Mouse (Mus musculus) liver, adult 2 months (tissue): Measurements from ENCODE around the gene Srl. TPM values are rescaled to one million over a fixed set of nuclear protein-coding genes. Genes with fewer than 3 reads are reported as not detected.
A peak's percentile ranks its signal among the peaks of the same experiment; 100 is the strongest.
"Not testable (repeated sequence)": the region's sequence is repeated elsewhere in the genome, so short reads cannot be mapped to it uniquely, and the experiment has no call there.

ENCODE experiments used
- DNase-seq: peaks from one replicate; pipeline ENCODE4 v3.0.0-alpha.2; 2011; ENCODE audit warnings: low read depth, low spot score; ENCODE audit errors: extremely low read depth
- H3K27ac ChIP-seq: fragments of 200-500 bp; replicated peaks from 2 replicates; pipeline ENCODE4 v1.5.1; 2012; ENCODE audit warnings: low read depth, mild to moderate bottlenecking, control low read depth, inconsistent platforms, low read length; ENCODE audit not compliant: insufficient read depth
- H3K27me3 ChIP-seq: fragments of 200-500 bp; 2 replicates; pipeline ENCODE4 v1.6.1; 2012; ENCODE audit warnings: mild to moderate bottlenecking, moderate library complexity, low read length, inconsistent platforms; ENCODE audit not compliant: control insufficient read depth, insufficient read depth
- H3K36me3 ChIP-seq: fragments of 200-500 bp; 2 replicates; pipeline ENCODE4 v1.6.1; 2012; ENCODE audit warnings: low read length, inconsistent platforms; ENCODE audit not compliant: control insufficient read depth, insufficient read depth
- H3K4me1 ChIP-seq: fragments of 200-500 bp; 2 replicates; pipeline ENCODE4 v1.6.1; 2011; ENCODE audit warnings: low read length; ENCODE audit not compliant: control insufficient read depth, insufficient read depth
- H3K4me3 ChIP-seq: fragments of 200-500 bp; 2 replicates; pipeline ENCODE4 v1.5.1; 2011; ENCODE audit warnings: low read depth, mild to moderate bottlenecking, control low read depth, low read length, moderate library complexity; ENCODE audit not compliant: insufficient read depth
- H3K79me2 ChIP-seq: fragments of 200-500 bp; 2 replicates; pipeline ENCODE4 v1.6.1; 2012; ENCODE audit warnings: inconsistent platforms, mild to moderate bottlenecking, low read length, moderate library complexity; ENCODE audit not compliant: control insufficient read depth, insufficient read depth
- H3K9ac ChIP-seq: fragments of 200-500 bp; 2 replicates; pipeline ENCODE4 v1.6.1; 2012; ENCODE audit warnings: low read depth, mild to moderate bottlenecking, control low read depth, inconsistent platforms, low read length
- CTCF ChIP-seq: fragments of 200-500 bp; IDR thresholded peaks from 2 replicates; pipeline ENCODE4 v1.5.1; 2011; ENCODE audit warnings: low read depth, low read length, control low read depth
- POLR2A ChIP-seq: fragments of 200-500 bp; IDR thresholded peaks from 2 replicates; pipeline ENCODE4 v1.6.1; 2011; ENCODE audit warnings: low read length, control low read depth; ENCODE audit not compliant: insufficient read depth; ENCODE audit errors: extremely low read depth
- WGBS: fragments of 180-500 bp; shearing (Covaris S2); methylation state at CpG from one replicate; pipeline ENCODE4 v1.1.7; 2018; 5-methylcytosine and 5-hydroxymethylcytosine counted together
- polyA plus RNA-seq: library from polyadenylated mRNA; depleted of rRNA; stranded (reverse); fragments of >200 nt; gene quantifications from 2 replicates; pipeline ENCODE4 v1.2.3, GENCODE M21; 2012
- total RNA-seq: library from RNA; depleted of rRNA; stranded (reverse); fragments of >200 nt; gene quantifications from 2 replicates; pipeline ENCODE4 v1.2.3, GENCODE M21; 2014

Gene Srl
- total and polyA plus RNA-seq, 2 experiments, result 0.50 to 2.1 TPM

DNA sequence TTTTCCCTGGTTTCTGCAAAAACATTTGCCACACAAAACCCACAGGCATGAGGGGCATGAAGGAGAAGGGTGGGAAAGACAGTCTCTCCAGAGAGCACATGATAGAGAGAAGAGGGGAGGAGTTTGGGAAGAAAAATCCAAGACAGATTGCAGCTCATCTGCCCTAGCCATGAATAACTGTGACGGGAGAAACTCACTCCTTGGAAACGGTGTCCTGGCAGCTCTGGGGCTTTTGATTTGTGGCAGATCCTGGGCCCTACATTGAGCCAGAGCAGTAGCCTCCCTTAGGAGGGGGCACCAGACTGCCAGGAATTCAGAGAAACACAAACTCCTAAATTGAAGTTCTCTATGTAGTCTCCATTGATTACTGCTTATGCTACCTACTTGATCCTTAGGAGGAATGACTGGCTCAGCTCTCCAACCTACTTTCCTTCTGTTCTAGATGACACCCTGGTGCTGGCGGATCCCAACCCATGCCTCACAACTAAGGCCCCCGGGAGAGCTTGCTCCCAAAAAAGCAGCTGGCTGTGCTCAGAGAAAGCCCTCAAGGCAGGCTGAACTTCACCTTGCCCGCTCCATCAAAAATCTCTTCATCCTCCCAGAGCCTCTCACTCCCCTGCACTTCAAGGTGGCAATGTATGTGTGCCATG, 60.9 kb downstream of the Srl start:
- peaks cover 7% of the 10 kb centered on the region for H3K4me1 ChIP-seq
- H3K4me3 ChIP-seq, result no peak overlapping the region
- no peaks in the 10 kb centered on the region for H3K27me3 ChIP-seq
- TF ChIP-seq CTCF (no peak), POLR2A (no peak)
- H3K79me2 ChIP-seq, result no peaks in the 10 kb centered on the region
- 91% methylated on average over 5 of the region's 5 CpGs for WGBS
- H3K36me3 ChIP-seq, result no peaks in the 10 kb centered on the region
- DNase-seq, result no peak
- H3K9ac ChIP-seq, result no peak overlapping the region
- H3K27ac ChIP-seq, result no peak overlapping the region

DNA sequence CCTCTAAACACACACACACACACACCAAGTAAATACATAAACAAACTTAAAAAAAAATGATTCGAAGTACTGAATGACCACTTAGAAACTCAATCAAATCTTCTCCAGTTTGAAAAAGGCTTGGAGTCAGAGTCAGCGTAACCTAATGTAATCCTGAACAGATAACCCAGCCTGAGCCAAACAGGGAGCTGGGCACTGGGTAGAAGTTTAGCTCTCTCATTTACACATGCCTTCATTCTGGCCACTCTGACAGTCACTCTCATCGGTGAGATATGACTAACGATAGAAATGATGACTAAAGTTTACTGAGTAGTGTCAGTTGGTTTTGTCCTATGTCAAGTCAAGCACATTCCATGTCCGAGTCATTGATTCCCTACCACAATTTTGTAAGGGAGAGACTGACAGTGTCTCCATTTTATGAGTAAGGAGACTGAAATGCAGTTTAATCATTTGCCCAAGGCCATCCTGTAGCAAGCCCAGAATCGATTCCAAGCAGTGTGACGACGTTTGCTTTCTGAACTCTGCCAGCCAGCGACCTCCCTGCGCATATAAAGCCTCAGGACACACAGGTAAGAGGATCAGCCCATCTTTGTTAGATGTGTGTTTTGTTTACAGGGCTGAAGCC, 63.9 kb downstream of the Srl start:
- Histone ChIP-seq H3K27ac (no peak overlapping the region; the same call in 1 of the 2 replicates), H3K4me3 (no peak overlapping the region), H3K27me3 (no peaks in the 10 kb centered on the region), H3K4me1 (peaks cover 11% of the 10 kb centered on the region), H3K9ac (no peak overlapping the region), H3K79me2 (no peaks in the 10 kb centered on the region), H3K36me3 (no peaks in the 10 kb centered on the region)
- TF ChIP-seq CTCF (no peak), POLR2A (no peak)
- 32% methylated on average over 10 of the region's 10 CpGs for WGBS
- DNase-seq, result peak; percentile 76

DNA sequence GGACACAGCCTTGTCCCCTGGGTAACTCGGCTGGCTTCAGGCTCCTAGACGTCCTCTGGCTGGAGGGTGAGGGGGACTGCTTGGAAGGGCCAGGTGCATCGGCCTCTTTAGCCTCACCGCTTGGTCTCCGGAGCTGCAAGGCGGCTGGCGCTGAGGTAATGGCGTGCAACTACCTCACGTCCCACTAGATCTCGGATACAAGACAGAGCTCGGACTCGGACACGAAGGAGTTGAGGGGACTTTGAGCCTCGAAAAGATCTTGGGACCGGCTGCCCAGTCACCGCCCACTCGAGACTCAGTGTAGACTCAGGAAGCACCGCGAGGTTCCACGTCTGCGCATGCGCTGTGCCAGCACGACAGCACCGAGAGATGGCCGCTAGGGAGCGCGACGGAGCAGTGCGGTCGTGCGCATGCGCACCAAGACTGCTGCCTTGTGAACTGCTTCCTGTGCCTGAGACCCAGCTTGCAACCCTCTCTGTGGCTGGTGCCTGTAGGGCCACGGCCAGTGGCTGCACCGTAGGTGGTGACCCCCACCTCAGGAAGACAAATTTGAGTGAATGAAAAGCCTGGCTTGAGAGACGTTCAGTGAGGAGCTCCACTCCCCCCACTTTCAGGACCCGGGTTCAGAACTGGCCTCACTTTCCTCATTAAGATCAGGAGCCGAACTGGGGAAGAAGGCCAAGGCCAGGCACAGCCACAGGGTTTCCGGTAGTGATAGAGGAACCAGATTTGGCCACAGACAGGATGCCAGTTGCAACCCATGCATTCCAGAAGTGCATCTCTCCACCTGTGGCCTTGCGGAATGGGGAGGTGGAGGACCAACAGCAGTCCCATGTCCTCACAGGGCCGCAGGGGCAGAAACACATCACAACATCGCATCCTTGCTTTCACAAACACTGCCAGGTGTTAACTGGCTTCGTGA, 66.5 kb downstream of the Srl start:
- Histone ChIP-seq H3K27ac (peak overlapping the region; percentile 47), H3K4me1 (peaks cover 11% of the 10 kb centered on the region), H3K36me3 (no peaks in the 10 kb centered on the region), H3K79me2 (no peaks in the 10 kb centered on the region), H3K4me3 (peak overlapping the region; percentile 63), H3K9ac (peak overlapping the region; percentile 68), H3K27me3 (no peaks in the 10 kb centered on the region)
- 16% methylated on average over 42 of the region's 42 CpGs for WGBS
- 0 out of 2 replicates have a peak, but pooled peaks have one; percentile 28 for TF ChIP-seq POLR2A
- peak; percentile 99 for TF ChIP-seq CTCF
- peak; percentile 87 for DNase-seq

DNA sequence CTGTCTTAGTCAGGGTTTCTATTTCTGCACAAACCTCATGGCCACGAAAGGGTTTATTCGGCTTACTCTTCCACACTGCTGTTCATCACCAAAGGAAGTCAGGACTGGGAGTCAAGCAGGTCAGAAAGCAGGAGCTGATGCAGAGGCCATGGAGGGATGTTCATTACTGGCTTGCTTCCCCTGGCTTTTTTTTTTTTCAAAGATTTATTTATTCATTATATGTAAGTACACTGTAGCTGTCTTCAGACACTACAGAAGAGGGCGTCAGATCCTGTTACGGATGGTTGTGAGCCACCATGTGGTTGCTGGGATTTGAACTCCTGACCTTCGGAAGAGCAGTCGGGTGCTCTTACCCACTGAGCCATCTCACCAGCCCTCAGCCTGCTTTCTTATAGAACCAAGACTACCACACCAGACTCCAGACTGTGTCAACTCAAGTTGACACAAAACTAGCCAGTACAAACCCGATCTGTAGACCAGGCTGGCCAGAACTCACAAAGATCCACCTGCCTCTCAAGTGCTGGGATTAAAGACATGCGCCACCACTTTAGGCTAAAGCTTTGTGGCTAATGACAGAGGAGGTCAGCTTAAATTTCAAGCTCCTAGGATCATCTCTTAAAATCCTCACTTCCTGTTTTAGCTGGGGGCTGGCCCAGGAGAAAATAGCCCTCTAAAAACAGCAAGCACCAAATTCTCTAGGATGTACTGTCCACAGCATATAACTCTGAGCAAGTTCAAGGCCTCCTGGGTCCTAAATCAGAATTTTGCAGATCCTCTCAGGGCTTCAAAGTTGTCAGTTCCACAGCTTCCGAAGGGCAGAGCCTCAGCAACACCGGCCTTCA, 67.4 kb downstream of the Srl start:
- Histone ChIP-seq H3K27ac (peak overlapping the region; percentile 47), H3K9ac (peak overlapping the region; percentile 68), H3K4me1 (peaks cover 11% of the 10 kb centered on the region), H3K4me3 (peak overlapping the region; percentile 63)
- H3K79me2 ChIP-seq, H3K27me3 ChIP-seq, DNase-seq, H3K36me3 ChIP-seq: not testable (repeated sequence)
- WGBS, result 68% methylated on average over 10 of the region's 10 CpGs

DNA sequence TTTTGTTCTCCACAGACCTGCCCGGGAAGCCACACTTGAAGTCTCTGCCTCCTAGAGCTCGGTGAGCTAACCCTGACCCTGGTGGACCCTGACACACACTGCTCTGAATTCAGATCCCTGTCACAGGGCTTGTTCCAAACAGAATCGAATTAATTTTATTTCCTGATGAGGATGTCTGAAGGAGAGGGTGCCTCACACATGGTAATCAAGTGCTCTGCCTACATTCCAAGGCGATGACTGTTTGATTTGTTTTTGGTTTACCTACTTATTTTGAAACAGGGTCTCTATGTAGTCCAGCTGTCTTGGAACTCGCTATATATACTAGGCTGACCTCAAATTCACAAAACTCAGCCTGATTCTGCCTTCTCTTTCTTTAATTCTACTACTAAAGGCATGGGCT, 68.4 kb downstream of the Srl start:
- Histone ChIP-seq H3K4me1 (peaks cover 11% of the 10 kb centered on the region), H3K36me3 (no peaks in the 10 kb centered on the region)

More for the DNA sequence above, 68.4 kb downstream of the Srl start:
- DNase-seq, result no peak
- 78% methylated on average over 5 of the region's 5 CpGs for WGBS
- Histone ChIP-seq H3K4me3 (no peak overlapping the region), H3K9ac (no peak overlapping the region), H3K27me3 (no peaks in the 10 kb centered on the region), H3K27ac (no peak overlapping the region), H3K79me2 (no peaks in the 10 kb centered on the region)
- no peak for TF ChIP-seq POLR2A
- no peak for TF ChIP-seq CTCF
